Mouse (Mus musculus) bone marrow, adult 2 months (tissue): Measurements from ENCODE around the gene Naa40. TPM values are rescaled to one million over a fixed set of nuclear protein-coding genes. Genes with fewer than 3 reads are reported as not detected.
A peak's percentile ranks its signal among the peaks of the same experiment; 100 is the strongest.

ENCODE experiments used
- H3K27ac ChIP-seq: fragments of 200-500 bp; 2 replicates; pipeline ENCODE4 v1.5.1; 2012; ENCODE audit warnings: low read depth, mild to moderate bottlenecking, control low read depth, inconsistent platforms, low read length; ENCODE audit not compliant: control insufficient read depth, poor library complexity, insufficient read depth
- H3K4me1 ChIP-seq: fragments of 200-500 bp; 2 replicates; pipeline ENCODE4 v1.6.1; 2011; ENCODE audit warnings: low read length; ENCODE audit not compliant: control insufficient read depth, insufficient read depth
- H3K4me3 ChIP-seq: fragments of 200-500 bp; replicated peaks from 2 replicates; pipeline ENCODE3; 2011; ENCODE audit warnings: mild to moderate bottlenecking, low read depth, low read length, control low read depth; ENCODE audit not compliant: control insufficient read depth
- CTCF ChIP-seq: fragments of 200-500 bp; IDR thresholded peaks from 2 replicates; pipeline ENCODE4 v1.5.1; 2011; ENCODE audit warnings: low read length, control low read depth; ENCODE audit not compliant: control insufficient read depth, insufficient read depth
- POLR2A ChIP-seq: fragments of 200-500 bp; IDR thresholded peaks from 2 replicates; pipeline ENCODE4 v1.6.1; 2011; ENCODE audit warnings: low read depth, mild to moderate bottlenecking, control low read depth, low read length, borderline replicate concordance; ENCODE audit not compliant: control insufficient read depth
- WGBS: fragments of 180-500 bp; shearing (Covaris S2); methylation state at CpG from one replicate; pipeline ENCODE4 v1.1.7; 2018; 5-methylcytosine and 5-hydroxymethylcytosine counted together
- polyA plus RNA-seq: library from polyadenylated mRNA; stranded (reverse); fragments of >200 nt; gene quantifications from 2 replicates; pipeline ENCODE4 v1.2.4, GENCODE M21; 2011; ENCODE audit warnings: low replicate concordance; ENCODE audit not compliant: missing spikeins, insufficient read depth, insufficient read length

Gene Naa40
- polyA plus RNA-seq, 1 experiment = 16.3 TPM

- no peak overlapping the region for H3K27ac ChIP-seq
- TF ChIP-seq POLR2A = no peak
- no peak for TF ChIP-seq CTCF
- no peaks in the 10 kb centered on the region for H3K4me1 ChIP-seq
- no peak overlapping the region for H3K4me3 ChIP-seq
- WGBS = 82% methylated on average over 3 of the region's 3 CpGs
Measured at GRCm38 (mm10) chr19:7261964-7262363, 21.0 kb upstream of the Naa40 start.

DNA sequence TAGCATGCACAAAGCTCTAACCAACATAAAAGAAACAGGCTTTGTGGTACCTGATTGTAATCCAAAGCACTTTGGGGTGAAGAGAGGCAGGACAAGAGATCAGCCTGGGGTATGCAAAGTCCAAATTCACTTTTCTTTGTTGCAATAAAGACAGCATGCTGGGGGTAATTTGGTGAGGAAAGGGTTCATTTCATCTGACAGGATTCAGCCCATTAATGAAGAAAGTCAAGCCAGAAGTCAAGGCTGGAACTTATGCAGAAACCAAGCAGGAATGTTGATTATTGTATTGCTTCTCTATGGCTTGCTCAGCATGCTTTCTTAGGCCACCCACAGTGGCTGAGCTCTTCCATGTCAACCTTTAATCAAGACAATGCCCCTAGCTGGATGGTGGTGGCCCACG, 20.5 kb upstream of the Naa40 start:
- H3K4me1 ChIP-seq = no peaks in the 10 kb centered on the region
- no peak for TF ChIP-seq CTCF
- no peak for TF ChIP-seq POLR2A
- no peak overlapping the region for H3K4me3 ChIP-seq
- WGBS = 97% methylated on average over 1 of the region's 1 CpGs
- H3K27ac ChIP-seq = no peak overlapping the region

GRCm38 (mm10) chr19:7257881-7258280, 16.9 kb upstream of the Naa40 start:
- no peak overlapping the region for H3K27ac ChIP-seq
- WGBS = 77% methylated on average over 5 of the region's 5 CpGs
- TF ChIP-seq POLR2A (no peak), CTCF (no peak)
- no peaks in the 10 kb centered on the region for H3K4me1 ChIP-seq
- H3K4me3 ChIP-seq = no peak overlapping the region

GRCm38 (mm10) chr19:7246021-7246420, 5.0 kb upstream of the Naa40 start:
- H3K27ac ChIP-seq = no peak overlapping the region
- 72% methylated on average over 3 of the region's 3 CpGs for WGBS
- no peaks in the 10 kb centered on the region for H3K4me1 ChIP-seq
- TF ChIP-seq CTCF (no peak), POLR2A (no peak)
- no peak overlapping the region for H3K4me3 ChIP-seq

DNA sequence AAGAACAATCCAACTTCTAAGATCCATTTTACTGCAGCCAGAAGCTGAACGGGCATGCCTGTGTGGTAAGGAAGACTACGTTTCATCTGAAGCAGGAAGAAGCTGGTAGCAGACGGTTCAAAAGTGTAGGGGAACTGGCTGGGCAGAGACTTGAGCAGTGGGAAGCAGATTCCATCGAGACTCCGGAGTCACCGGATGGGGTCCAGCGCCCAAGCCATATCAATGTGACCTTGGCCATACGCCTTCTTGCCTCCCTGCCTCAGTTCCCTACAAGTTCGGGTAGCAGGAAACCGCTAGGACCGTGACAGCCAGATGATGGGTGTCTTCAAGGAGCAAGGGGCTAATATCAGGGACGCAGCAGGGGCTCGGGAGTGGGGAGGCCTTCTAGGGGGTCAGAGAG, 692 bp downstream of the Naa40 start:
- 1% methylated on average over 13 of the region's 13 CpGs for WGBS
- H3K27ac ChIP-seq = peak overlapping the region; percentile 85
- no peaks in the 10 kb centered on the region for H3K4me1 ChIP-seq
- H3K4me3 ChIP-seq = peak overlapping the region; percentile 81
- TF ChIP-seq CTCF (no peak), POLR2A (no peak)

DNA sequence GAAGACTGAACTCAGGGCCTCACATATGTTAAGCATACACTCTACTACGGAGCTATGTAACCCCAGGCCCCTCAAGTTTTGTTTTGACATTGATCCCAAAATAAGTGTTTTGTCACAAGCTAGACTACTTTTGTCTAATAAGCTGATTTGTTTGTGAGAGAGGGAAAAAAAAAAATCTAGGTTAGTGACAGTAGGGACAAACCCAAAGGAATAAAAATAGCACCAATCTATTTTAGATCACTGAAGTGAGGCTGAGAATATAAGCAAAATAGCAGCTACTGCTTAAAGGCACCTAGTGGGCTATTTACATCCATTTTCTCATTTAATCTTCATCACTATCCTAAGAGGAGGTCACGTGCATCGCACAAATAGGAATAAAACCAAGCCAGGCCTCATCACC, 1.4 kb downstream of the Naa40 start:
- WGBS = 86% methylated on average over 3 of the region's 3 CpGs
- no peak overlapping the region for H3K27ac ChIP-seq
- peak overlapping the region; percentile 81 for H3K4me3 ChIP-seq
- TF ChIP-seq POLR2A (no peak), CTCF (no peak)
- no peaks in the 10 kb centered on the region; the same call in 1 of the 2 replicates for H3K4me1 ChIP-seq

DNA sequence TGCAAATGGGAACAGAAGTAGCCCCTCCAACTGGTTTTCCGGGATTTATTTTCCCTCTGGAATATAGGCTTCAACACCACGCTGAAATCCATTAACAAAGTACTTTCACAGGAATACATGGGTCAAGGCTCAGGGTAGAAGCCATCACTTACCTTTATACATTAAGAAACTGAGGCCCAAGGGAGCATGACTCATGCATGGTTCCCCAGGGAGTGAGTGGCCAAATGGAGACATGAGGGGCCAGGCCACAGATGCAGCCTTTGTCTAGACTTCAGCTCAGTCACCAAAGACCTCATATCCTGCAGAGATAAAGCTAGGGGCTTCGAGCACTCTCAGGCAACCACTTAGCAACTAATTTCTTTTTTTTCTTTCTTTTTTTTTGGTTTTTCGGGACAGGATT, 4.2 kb downstream of the Naa40 start:
- Histone ChIP-seq H3K27ac (no peak overlapping the region), H3K4me1 (no peaks in the 10 kb centered on the region; the same call in 1 of the 2 replicates), H3K4me3 (no peak overlapping the region)
- TF ChIP-seq CTCF (no peak), POLR2A (no peak)
- WGBS = 85% methylated on average over 4 of the region's 4 CpGs

GRCm38 (mm10) chr19:7236011-7236410, 5.0 kb downstream of the Naa40 start:
- Histone ChIP-seq H3K4me3 (no peak overlapping the region), H3K4me1 (no peaks in the 10 kb centered on the region; the same call in 1 of the 2 replicates), H3K27ac (no peak overlapping the region)
- WGBS = 89% methylated on average over 2 of the region's 2 CpGs
- TF ChIP-seq CTCF = no peak
- TF ChIP-seq POLR2A = no peak

GRCm38 (mm10) chr19:7235461-7235860, 5.5 kb downstream of the Naa40 start:
- Histone ChIP-seq H3K4me1 (no peaks in the 10 kb centered on the region; the same call in 1 of the 2 replicates), H3K27ac (no peak overlapping the region), H3K4me3 (no peak overlapping the region)
- no peak for TF ChIP-seq POLR2A
- TF ChIP-seq CTCF = no peak
- 91% methylated on average over 9 of the region's 9 CpGs for WGBS
